Mouse (Mus musculus): ENCODE results near the gene Hcn2.

DNA sequence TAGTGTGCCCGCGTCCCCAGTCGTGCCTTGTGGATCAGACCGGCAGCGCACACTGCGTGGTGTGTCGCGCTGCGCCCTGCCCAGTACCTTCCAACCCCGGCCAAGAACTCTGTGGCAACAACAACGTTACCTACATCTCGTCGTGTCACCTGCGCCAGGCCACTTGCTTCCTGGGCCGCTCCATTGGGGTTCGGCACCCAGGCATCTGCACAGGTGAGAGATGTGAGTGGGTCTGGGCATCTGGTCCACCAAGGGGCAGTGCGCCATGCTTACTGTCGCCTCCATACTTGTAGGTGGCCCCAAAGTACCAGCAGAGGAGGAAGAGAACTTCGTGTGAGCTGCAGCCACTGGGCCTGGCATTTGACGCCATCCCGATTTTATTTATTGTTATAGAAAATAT lies 64.7 kb downstream of the Hcn2 start:
- TF ChIP-seq CTCF (IDR thresholded peaks at IDR 0.05; ENCODE audit: low read depth, low read length), result no peak
- no peak for TF ChIP-seq POLR2A (IDR thresholded peaks at IDR 0.05; ENCODE audit: extremely low read depth, insufficient read depth, low read length)

Data from liver, adult 2 months (tissue).